Mouse (Mus musculus) cortical plate, adult 2 months (tissue): ENCODE measurements around the gene Ykt6.

Experiments used
- CTCF ChIP-seq: fragments of 200-500 bp; IDR thresholded peaks from 2 replicates; pipeline ENCODE4 v1.5.1; 2011; ENCODE audit warnings: mild to moderate bottlenecking, control low read depth, low read length; ENCODE audit not compliant: insufficient read depth; ENCODE audit errors: extremely low read depth
- POLR2A ChIP-seq: fragments of 200-500 bp; IDR thresholded peaks from 2 replicates; pipeline ENCODE4 v1.6.1; 2011; ENCODE audit warnings: mild to moderate bottlenecking, low read length, control low read depth; ENCODE audit not compliant: insufficient read depth; ENCODE audit errors: extremely low read depth

DNA sequence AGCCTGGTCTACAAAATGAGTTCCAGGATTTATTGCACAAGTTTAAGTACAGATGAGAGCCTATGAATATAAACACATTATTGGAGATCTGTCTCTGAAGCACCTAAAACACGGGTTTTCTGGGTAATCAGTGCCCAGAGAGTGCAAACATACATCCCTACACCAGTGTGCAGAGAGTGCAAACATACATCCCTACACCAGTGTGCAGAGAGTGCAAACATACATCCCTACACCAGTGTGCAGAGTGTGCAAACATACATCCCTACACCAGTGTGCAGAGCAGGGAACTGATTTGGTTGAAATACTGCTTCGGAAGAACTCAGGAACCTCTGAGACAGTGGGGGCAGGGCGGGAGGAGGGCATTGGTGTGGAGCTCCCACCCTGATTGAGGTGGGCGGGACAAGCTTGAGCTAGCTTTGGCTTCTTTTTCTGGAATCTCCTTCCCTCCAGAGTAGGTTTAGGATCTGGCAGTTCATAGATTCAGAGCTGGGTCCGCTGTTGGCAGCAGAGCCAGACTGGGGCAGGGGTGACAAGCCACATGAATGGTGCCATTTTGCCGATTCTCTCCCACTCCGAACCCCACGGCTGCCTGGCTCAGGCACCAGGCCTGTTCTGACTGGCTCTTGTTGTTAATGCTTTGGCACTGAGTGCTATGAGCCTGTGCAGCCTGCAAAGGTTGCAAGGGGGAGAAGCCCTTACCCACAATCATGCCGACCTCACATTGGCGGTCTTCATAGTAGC lies 49.5 kb upstream of the Ykt6 start:
- TF ChIP-seq CTCF (no peak), POLR2A (no peak)
